Mouse (Mus musculus) intestine, embryonic 16.5 days (tissue): ENCODE results near the gene Pdcl. TPM values are rescaled to one million over a fixed set of nuclear protein-coding genes. Genes with fewer than 3 reads are reported as not detected.
A peak's percentile ranks its signal among the peaks of the same experiment; 100 is the strongest.

Experiments
- ATAC-seq: fragments of 200-750 bp; cut with Nextera tagmentation; 2 replicates; pipeline ENCODE4 v1.8.0; 2017; ENCODE audit warnings: moderate TSS enrichment, moderate library complexity
- H3K27ac ChIP-seq: fragments of 300-500 bp; sonication (generic); 2 replicates; pipeline ENCODE4 v1.5.1; 2014; ENCODE audit warnings: mild to moderate bottlenecking, low read length
- H3K27me3 ChIP-seq: fragments of 300-500 bp; sonication (generic); replicated peaks from 2 replicates; pipeline ENCODE4 v1.6.1; 2014; ENCODE audit warnings: low read length, control low read depth, mixed read lengths; ENCODE audit not compliant: control insufficient read depth, insufficient read depth
- H3K36me3 ChIP-seq: fragments of 300-500 bp; sonication (generic); 2 replicates; pipeline ENCODE4 v1.6.1; 2014; ENCODE audit warnings: low read length, control low read depth; ENCODE audit not compliant: control insufficient read depth, insufficient read depth
- H3K4me1 ChIP-seq: fragments of 300-500 bp; sonication (generic); 2 replicates; pipeline ENCODE4 v1.6.1; 2014; ENCODE audit warnings: low read length, control low read depth, mixed read lengths; ENCODE audit not compliant: control insufficient read depth, insufficient read depth
- H3K4me2 ChIP-seq: fragments of 300-500 bp; sonication (generic); 2 replicates; pipeline ENCODE4 v1.6.1; 2014; ENCODE audit warnings: low read depth, low read length, control low read depth
- H3K4me3 ChIP-seq: fragments of 300-500 bp; sonication (generic); 2 replicates; pipeline ENCODE4 v1.5.1; 2014; ENCODE audit warnings: mild to moderate bottlenecking, low read length
- H3K9ac ChIP-seq: fragments of 300-500 bp; sonication (generic); 2 replicates; pipeline ENCODE4 v1.6.1; 2014; ENCODE audit warnings: low read depth, low read length
- H3K9me3 ChIP-seq: fragments of 300-500 bp; sonication (generic); 2 replicates; pipeline ENCODE4 v1.6.1; 2016; ENCODE audit warnings: low read length, control low read depth; ENCODE audit not compliant: control insufficient read depth
- WGBS: fragments of 180-500 bp; shearing (Covaris S2); extraction: QIAGEN DNeasy Blood & Tissue Kit; methylation state at CpG from one replicate; pipeline ENCODE4 v1.1.7; 2014; 5-methylcytosine and 5-hydroxymethylcytosine counted together
- polyA plus RNA-seq: library from polyadenylated mRNA; unstranded; fragments of >200 nt; fragmentation: Nextera tagmentation; extraction: Ambion mirVana; gene quantifications from 2 replicates; pipeline ENCODE4 v1.2.1, GENCODE M21; 2015

The Pdcl gene
- 30.1 and 30.6 TPM in 2 replicates for polyA plus RNA-seq

DNA sequence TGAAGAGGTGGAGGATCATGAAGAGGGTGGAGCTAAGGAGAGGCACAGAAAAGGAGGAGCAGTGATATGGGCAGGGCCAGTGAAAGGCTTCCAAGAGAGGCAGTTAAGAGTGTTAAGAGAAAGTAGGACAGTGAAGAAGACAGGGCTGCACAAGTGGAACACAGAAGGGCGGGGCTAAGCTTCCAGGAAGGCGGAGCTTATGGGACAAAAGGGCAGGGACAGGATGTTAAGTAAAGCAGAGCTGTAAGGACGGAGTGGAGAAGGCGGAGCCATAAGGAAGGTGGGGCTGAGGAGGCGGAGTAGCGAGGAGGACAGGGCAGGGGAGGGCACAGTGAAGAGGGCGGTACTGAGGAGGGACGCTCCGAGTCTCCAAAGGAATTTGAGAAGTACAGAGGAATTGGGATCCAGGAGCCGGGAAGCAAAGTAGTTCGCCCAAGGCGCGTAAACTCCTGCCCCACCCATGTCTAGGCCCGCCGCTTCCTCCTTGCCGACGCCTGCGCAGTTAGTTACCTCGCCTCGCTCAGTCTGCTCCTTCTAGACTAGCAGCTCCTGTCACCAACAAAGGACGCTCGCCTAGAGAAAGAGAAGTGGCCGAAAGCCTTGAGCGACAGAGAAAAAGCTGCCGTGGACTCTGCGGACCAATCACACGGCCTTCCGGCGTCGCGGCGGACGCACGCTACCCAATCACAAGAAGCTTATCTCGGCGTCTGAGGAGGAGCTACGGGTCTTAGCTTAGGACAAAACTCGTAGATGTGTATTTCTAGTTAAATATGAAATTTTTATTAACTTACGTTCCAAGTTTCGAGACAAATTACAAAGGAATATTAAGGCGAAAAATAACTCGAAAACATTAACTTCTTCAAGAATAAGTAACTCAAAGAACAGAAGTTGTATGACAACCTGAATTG, at the start of gene Pdcl:
Gene Pdcl, minus strand, starts transcription at position 700 of the 908 bp plus-strand sequence.
- Histone ChIP-seq H3K27me3 (no peaks in the 10 kb centered on the region), H3K4me1 (peaks cover 3% of the 10 kb centered on the region; the same call in 1 of the 2 replicates), H3K9me3 (no peaks in the 10 kb centered on the region), H3K36me3 (peaks cover 9% of the 10 kb centered on the region; the same call in 1 of the 2 replicates), H3K4me3 (peak within 1 kb of the TSS; percentile 62), H3K9ac (peak within 1 kb of the TSS; percentile 73), H3K27ac (peak within 1 kb of the TSS; percentile 99), H3K4me2 (peak within 1 kb of the TSS; percentile 77)
- ATAC-seq, result peak; percentile 100
- under 1% methylated on average over 42 of the region's 42 CpGs for WGBS

GRCm38 (mm10) chr2:37395539-37395938, 36.4 kb upstream of the Pdcl start:
- H3K4me1 ChIP-seq, result no peaks in the 10 kb centered on the region
- peaks cover 2% of the 10 kb centered on the region for H3K36me3 ChIP-seq
- H3K27me3 ChIP-seq, result no peaks in the 10 kb centered on the region
- WGBS, result 60% methylated on average over 1 of the region's 1 CpGs
- H3K4me3 ChIP-seq, result no peak overlapping the region
- ATAC-seq, result no peak
- no peak overlapping the region for H3K9ac ChIP-seq
- no peak overlapping the region for H3K4me2 ChIP-seq
- no peaks in the 10 kb centered on the region for H3K9me3 ChIP-seq
- no peak overlapping the region for H3K27ac ChIP-seq

- 96% methylated on average over 9 of the region's 9 CpGs for WGBS
- Histone ChIP-seq H3K27ac (no peak overlapping the region), H3K9ac (no peak overlapping the region), H3K36me3 (0 out of 2 replicates have a peak, but pooled peaks cover 6% of the 10 kb centered on the region), H3K4me1 (no peaks in the 10 kb centered on the region), H3K4me3 (no peak overlapping the region), H3K9me3 (no peaks in the 10 kb centered on the region), H3K4me2 (no peak overlapping the region), H3K27me3 (no peaks in the 10 kb centered on the region)
- no peak for ATAC-seq
These were observed 23.8 kb upstream of the Pdcl start for GRCm38 (mm10) chr2:37382921-37383320.

DNA sequence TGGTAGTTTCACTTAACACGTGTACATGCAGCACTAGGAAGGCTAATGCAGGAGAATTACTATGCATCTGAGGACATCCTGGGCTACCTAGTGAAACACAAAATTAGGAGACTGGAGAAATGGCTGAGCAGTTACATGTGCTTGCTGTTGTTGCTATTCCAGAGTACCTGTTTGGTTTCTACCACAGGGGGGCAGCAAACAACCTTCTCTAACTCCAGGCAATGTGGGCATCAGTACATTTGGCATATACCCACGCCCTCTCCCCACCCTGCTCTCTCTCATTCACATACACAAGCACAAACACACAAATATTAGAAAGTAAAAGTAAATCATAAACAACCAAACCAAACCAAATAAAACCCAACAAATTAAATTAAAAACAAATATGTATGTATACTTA, 21.1 kb upstream of the Pdcl start:
- no peak overlapping the region for H3K4me3 ChIP-seq
- no peak overlapping the region for H3K27ac ChIP-seq
- H3K27me3 ChIP-seq, result no peaks in the 10 kb centered on the region
- no peaks in the 10 kb centered on the region for H3K9me3 ChIP-seq
- 0 out of 2 replicates have a peak, but pooled peaks cover 8% of the 10 kb centered on the region for H3K36me3 ChIP-seq
- H3K4me2 ChIP-seq, result no peak overlapping the region
- 56% methylated on average over 2 of the region's 2 CpGs for WGBS
- no peak overlapping the region for H3K9ac ChIP-seq
- no peak for ATAC-seq
- H3K4me1 ChIP-seq, result no peaks in the 10 kb centered on the region

- 95% methylated on average over 1 of the region's 1 CpGs for WGBS
- Histone ChIP-seq H3K4me2 (no peak overlapping the region), H3K9ac (no peak overlapping the region), H3K27ac (no peak overlapping the region), H3K4me1 (no peaks in the 10 kb centered on the region), H3K36me3 (0 out of 2 replicates have a peak, but pooled peaks cover 2% of the 10 kb centered on the region), H3K27me3 (no peaks in the 10 kb centered on the region), H3K4me3 (no peak overlapping the region), H3K9me3 (no peaks in the 10 kb centered on the region)
- no peak for ATAC-seq
These were observed 16.9 kb upstream of the Pdcl start for GRCm38 (mm10) chr2:37376018-37376417.

DNA sequence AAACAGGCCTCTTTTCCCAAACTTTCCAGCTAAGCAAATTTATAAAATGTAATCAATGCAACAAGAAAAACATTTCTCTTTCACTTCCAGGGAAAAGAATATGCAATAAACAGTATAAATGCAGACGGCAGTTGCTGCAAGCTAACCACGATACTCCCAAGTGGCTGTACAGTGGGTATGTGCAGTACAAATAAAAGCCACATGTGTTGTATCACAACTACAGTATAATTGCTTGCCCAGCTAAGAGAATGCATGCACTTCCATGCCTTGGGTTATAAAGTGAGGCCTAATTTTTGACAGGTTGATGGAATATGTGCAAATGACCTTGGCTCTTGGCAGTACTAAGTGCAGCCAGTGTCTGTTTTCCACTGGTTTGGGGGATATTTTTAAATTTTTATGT, 11.5 kb upstream of the Pdcl start:
- Histone ChIP-seq H3K27ac (no peak overlapping the region), H3K9ac (no peak overlapping the region), H3K27me3 (no peaks in the 10 kb centered on the region), H3K9me3 (no peaks in the 10 kb centered on the region), H3K4me1 (no peaks in the 10 kb centered on the region), H3K36me3 (no peaks in the 10 kb centered on the region), H3K4me2 (no peak overlapping the region), H3K4me3 (no peak overlapping the region)
- ATAC-seq, result no peak
- 90% methylated on average over 2 of the region's 2 CpGs for WGBS

DNA sequence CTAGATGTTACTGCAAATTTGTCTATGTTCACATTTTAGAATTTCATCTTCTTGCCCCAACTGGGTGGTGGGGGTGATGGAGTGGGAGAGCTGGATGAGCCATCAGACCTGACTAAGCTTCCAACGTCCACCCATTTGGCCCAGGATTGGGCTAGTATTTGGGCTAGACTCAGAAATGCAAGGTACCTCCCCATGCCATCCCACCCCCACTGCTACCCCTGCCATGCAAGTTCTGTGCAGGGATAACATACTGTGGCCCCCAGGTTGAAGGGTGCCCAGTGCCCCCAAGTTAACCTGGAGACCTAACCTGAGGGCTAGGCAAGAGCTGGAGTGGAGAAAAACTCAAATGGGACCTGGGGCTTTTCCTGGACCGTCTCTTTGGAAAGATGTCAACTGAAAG, 776 bp upstream of the Pdcl start:
- Histone ChIP-seq H3K9me3 (no peaks in the 10 kb centered on the region), H3K4me3 (no peak overlapping the region), H3K27ac (no peak overlapping the region), H3K27me3 (no peaks in the 10 kb centered on the region), H3K4me2 (no peak overlapping the region), H3K4me1 (peaks cover 3% of the 10 kb centered on the region; the same call in 1 of the 2 replicates), H3K36me3 (peaks cover 7% of the 10 kb centered on the region; the same call in 1 of the 2 replicates), H3K9ac (no peak overlapping the region)
- WGBS, result 96% methylated on average over 2 of the region's 2 CpGs
- ATAC-seq, result no peak

DNA sequence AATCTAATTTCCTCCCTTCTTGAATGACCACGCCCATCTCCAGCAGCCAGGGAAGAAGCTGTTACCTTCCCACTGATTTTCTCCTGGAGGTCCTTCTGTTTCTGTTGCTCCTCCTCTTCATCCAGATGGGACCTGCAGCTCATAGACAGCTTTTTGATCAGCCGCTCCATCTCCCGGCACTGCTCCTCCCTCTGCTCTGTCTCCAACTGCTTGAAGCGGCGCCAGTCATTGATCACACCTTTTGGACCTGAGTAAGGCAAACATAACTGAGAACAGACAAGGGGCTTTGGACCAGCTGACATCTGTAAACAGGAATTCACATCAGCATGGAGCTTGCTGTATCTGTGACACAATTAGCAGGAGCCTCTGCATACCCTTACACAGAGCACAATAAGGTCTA, 3.6 kb downstream of the Pdcl start:
- no peak overlapping the region for H3K9ac ChIP-seq
- peaks cover 17% of the 10 kb centered on the region for H3K36me3 ChIP-seq
- ATAC-seq, result no peak

GRCm38 (mm10) chr2:37351671-37352070, 7.5 kb downstream of the Pdcl start:
- Histone ChIP-seq H3K4me3 (no peak overlapping the region), H3K9ac (no peak overlapping the region), H3K4me2 (no peak overlapping the region), H3K27ac (no peak overlapping the region), H3K27me3 (no peaks in the 10 kb centered on the region), H3K9me3 (no peaks in the 10 kb centered on the region), H3K4me1 (no peaks in the 10 kb centered on the region), H3K36me3 (peaks cover 22% of the 10 kb centered on the region)
- WGBS, result 83% methylated on average over 7 of the region's 7 CpGs
- ATAC-seq, result no peak

More for the DNA sequence above, 3.6 kb downstream of the Pdcl start:
- Histone ChIP-seq H3K4me1 (peaks cover 3% of the 10 kb centered on the region; the same call in 1 of the 2 replicates), H3K9me3 (no peaks in the 10 kb centered on the region), H3K27me3 (no peaks in the 10 kb centered on the region), H3K27ac (no peak overlapping the region), H3K4me3 (no peak overlapping the region), H3K4me2 (no peak overlapping the region)
- WGBS, result 95% methylated on average over 5 of the region's 5 CpGs
